Mouse (Mus musculus) stomach, postnatal 0 days (tissue): ENCODE measurements around the gene Rpn1.

Experiments used
- CTCF ChIP-seq: IDR thresholded peaks from 2 replicates; pipeline ENCODE4 v1.5.1; 2016; ENCODE audit warnings: antibody characterized with exemption, low read depth, mild to moderate bottlenecking, moderate library complexity
- EP300 ChIP-seq: optimal IDR thresholded peaks from 2 replicates; pipeline ENCODE3; 2016; ENCODE audit warnings: antibody characterized with exemption

DNA sequence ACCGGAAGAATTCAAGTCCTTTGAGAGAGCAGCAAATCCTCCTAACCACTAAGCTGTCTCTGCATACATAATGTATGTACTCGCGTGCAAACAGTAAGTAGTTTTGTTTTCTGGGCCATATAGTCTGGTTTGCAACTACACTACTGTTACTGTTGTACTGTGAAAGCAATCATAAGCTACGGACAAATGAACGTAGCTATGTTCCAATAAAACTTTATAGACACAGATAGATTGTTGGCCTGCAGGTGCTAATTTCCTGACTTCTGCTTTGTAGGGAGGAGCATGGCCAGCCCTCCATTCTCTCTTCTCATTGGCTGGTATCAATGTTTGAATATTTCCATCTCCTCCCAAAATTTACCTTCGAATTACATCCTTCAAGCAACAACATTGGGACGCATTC is 1.2 kb upstream of the Rpn1 start:
- TF ChIP-seq CTCF: no peak
- no peak for TF ChIP-seq EP300
